Mouse (Mus musculus): ENCODE results near the gene Fkbp14. TPM values are rescaled to one million over a fixed set of nuclear protein-coding genes. Genes with fewer than 3 reads are reported as not detected.
A peak's percentile ranks its signal among the peaks of the same experiment; 100 is the strongest.

Gene Fkbp14
- polyA plus RNA-seq, 1 experiment from 2014 or later = 21.0 TPM

GRCm38 (mm10) chr6:54555816-54556215 lies 41.3 kb downstream of the Fkbp14 start:
- ATAC-seq (ENCODE audit: low FRiP score) = no peak
- H3K4me2 ChIP-seq (replicated peaks) = no peak overlapping the region
- no peaks in the 10 kb centered on the region for H3K27me3 ChIP-seq
- H3K4me3 ChIP-seq = no peak overlapping the region
- WGBS = 52% methylated on average over 1 of the region's 1 CpGs
- H3K9me3 ChIP-seq (replicated peaks) = no peaks in the 10 kb centered on the region
- H3K27ac ChIP-seq = peak overlapping the region; percentile 74; the same call in 1 of the 2 replicates
- no peak overlapping the region for H3K9ac ChIP-seq
- peaks cover 61% of the 10 kb centered on the region for H3K4me1 ChIP-seq
- no peaks in the 10 kb centered on the region for H3K36me3 ChIP-seq

- H3K4me3 ChIP-seq = no peak overlapping the region
- peaks cover 65% of the 10 kb centered on the region for H3K4me1 ChIP-seq
- H3K9me3 ChIP-seq (replicated peaks) = no peaks in the 10 kb centered on the region
- H3K9ac ChIP-seq = no peak overlapping the region
- no peaks in the 10 kb centered on the region for H3K36me3 ChIP-seq
- H3K27ac ChIP-seq = peak overlapping the region; percentile 74
- 15% methylated on average over 8 of the region's 8 CpGs for WGBS
- no peak overlapping the region for H3K4me2 ChIP-seq (replicated peaks)
- no peaks in the 10 kb centered on the region for H3K27me3 ChIP-seq
- ATAC-seq (ENCODE audit: low FRiP score) = peak; percentile 83
Observed at GRCm38 (mm10) chr6:54554341-54555110, 42.6 kb downstream of the Fkbp14 start.

- no peak for ATAC-seq (ENCODE audit: low FRiP score)
- H3K27me3 ChIP-seq = no peaks in the 10 kb centered on the region
- H3K27ac ChIP-seq = peak overlapping the region; percentile 74
- 53% methylated on average over 2 of the region's 2 CpGs for WGBS
- no peak overlapping the region for H3K4me3 ChIP-seq
- H3K36me3 ChIP-seq = no peaks in the 10 kb centered on the region
- peaks cover 71% of the 10 kb centered on the region for H3K4me1 ChIP-seq
- H3K9me3 ChIP-seq (replicated peaks) = no peaks in the 10 kb centered on the region
- no peak overlapping the region for H3K4me2 ChIP-seq (replicated peaks)
- no peak overlapping the region for H3K9ac ChIP-seq
Observed at GRCm38 (mm10) chr6:54553632-54554031, 43.5 kb downstream of the Fkbp14 start.

GRCm38 (mm10) chr6:54552721-54553413 lies 44.2 kb downstream of the Fkbp14 start:
- H3K9ac ChIP-seq = no peak overlapping the region
- H3K9me3 ChIP-seq (replicated peaks) = no peaks in the 10 kb centered on the region
- WGBS = 23% methylated on average over 9 of the region's 9 CpGs
- no peak overlapping the region for H3K4me3 ChIP-seq
- no peak overlapping the region for H3K4me2 ChIP-seq (replicated peaks)
- no peaks in the 10 kb centered on the region for H3K27me3 ChIP-seq
- H3K36me3 ChIP-seq = no peaks in the 10 kb centered on the region
- ATAC-seq (ENCODE audit: low FRiP score) = peak; percentile 69
- peaks cover 73% of the 10 kb centered on the region for H3K4me1 ChIP-seq
- peak overlapping the region; percentile 60 for H3K27ac ChIP-seq

GRCm38 (mm10) chr6:54550801-54551323 lies 46.2 kb downstream of the Fkbp14 start:
- H3K27me3 ChIP-seq = no peaks in the 10 kb centered on the region
- H3K9ac ChIP-seq = no peak overlapping the region
- H3K36me3 ChIP-seq = no peaks in the 10 kb centered on the region
- no peak overlapping the region for H3K27ac ChIP-seq
- no peak overlapping the region for H3K4me3 ChIP-seq
- no peak for ATAC-seq (ENCODE audit: low FRiP score)
- WGBS = 57% methylated on average over 6 of the region's 7 CpGs
- H3K4me1 ChIP-seq = peaks cover 74% of the 10 kb centered on the region
- H3K4me2 ChIP-seq (replicated peaks) = no peak overlapping the region
- H3K9me3 ChIP-seq (replicated peaks) = no peaks in the 10 kb centered on the region

- no peaks in the 10 kb centered on the region for H3K36me3 ChIP-seq
- no peak overlapping the region for H3K4me3 ChIP-seq
- H3K9me3 ChIP-seq (replicated peaks) = no peaks in the 10 kb centered on the region
- H3K27me3 ChIP-seq = no peaks in the 10 kb centered on the region
- H3K4me1 ChIP-seq = peaks cover 59% of the 10 kb centered on the region
- no peak for ATAC-seq (ENCODE audit: low FRiP score)
- WGBS = 67% methylated on average over 4 of the region's 4 CpGs
- H3K9ac ChIP-seq = no peak overlapping the region
- H3K4me2 ChIP-seq (replicated peaks) = no peak overlapping the region
- H3K27ac ChIP-seq = no peak overlapping the region
Observed at GRCm38 (mm10) chr6:54549311-54549710, 47.8 kb downstream of the Fkbp14 start.

GRCm38 (mm10) chr6:54548314-54549019 lies 48.6 kb downstream of the Fkbp14 start:
- ATAC-seq (ENCODE audit: low FRiP score) = peak; percentile 35
- peak overlapping the region; percentile 32; the same call in 1 of the 2 replicates for H3K27ac ChIP-seq
- no peaks in the 10 kb centered on the region for H3K27me3 ChIP-seq
- peaks cover 51% of the 10 kb centered on the region for H3K4me1 ChIP-seq
- H3K9me3 ChIP-seq (replicated peaks) = peaks cover 4% of the 10 kb centered on the region; the same call in 1 of the 2 replicates
- peaks cover 8% of the 10 kb centered on the region for H3K36me3 ChIP-seq
- H3K4me2 ChIP-seq (replicated peaks) = no peak overlapping the region
- WGBS = 65% methylated on average over 13 of the region's 13 CpGs
- no peak overlapping the region for H3K9ac ChIP-seq
- no peak overlapping the region for H3K4me3 ChIP-seq

- H3K9me3 ChIP-seq (replicated peaks) = peaks cover 8% of the 10 kb centered on the region; the same call in 1 of the 2 replicates
- no peaks in the 10 kb centered on the region for H3K27me3 ChIP-seq
- no peak overlapping the region for H3K27ac ChIP-seq
- peaks cover 12% of the 10 kb centered on the region for H3K36me3 ChIP-seq
- H3K4me3 ChIP-seq = no peak overlapping the region
- no peak overlapping the region for H3K4me2 ChIP-seq (replicated peaks)
- no peak overlapping the region for H3K9ac ChIP-seq
- peaks cover 35% of the 10 kb centered on the region for H3K4me1 ChIP-seq
- WGBS = 79% methylated on average over 2 of the region's 2 CpGs
- ATAC-seq (ENCODE audit: low FRiP score) = no peak
Observed at GRCm38 (mm10) chr6:54543646-54544045, 53.5 kb downstream of the Fkbp14 start.

- peaks cover 12% of the 10 kb centered on the region for H3K36me3 ChIP-seq
- WGBS = 72% methylated on average over 7 of the region's 7 CpGs
- no peaks in the 10 kb centered on the region for H3K27me3 ChIP-seq
- peaks cover 32% of the 10 kb centered on the region for H3K4me1 ChIP-seq
- H3K9me3 ChIP-seq (replicated peaks) = peaks cover 8% of the 10 kb centered on the region; the same call in 1 of the 2 replicates
- H3K4me2 ChIP-seq (replicated peaks) = no peak overlapping the region
- H3K4me3 ChIP-seq = no peak overlapping the region
- ATAC-seq (ENCODE audit: low FRiP score) = no peak
- H3K27ac ChIP-seq = no peak overlapping the region
- H3K9ac ChIP-seq = no peak overlapping the region
Observed at GRCm38 (mm10) chr6:54542836-54543235, 54.3 kb downstream of the Fkbp14 start.

- Histone ChIP-seq H3K9me3 (replicated peaks) (peaks cover 8% of the 10 kb centered on the region; the same call in 1 of the 2 replicates), H3K9ac (no peak overlapping the region), H3K4me3 (no peak overlapping the region), H3K27ac (peak overlapping the region; percentile 48), H3K36me3 (peaks cover 12% of the 10 kb centered on the region), H3K27me3 (no peaks in the 10 kb centered on the region), H3K4me2 (replicated peaks) (no peak overlapping the region), H3K4me1 (peaks cover 29% of the 10 kb centered on the region)
- WGBS = 71% methylated on average over 9 of the region's 9 CpGs
- ATAC-seq (ENCODE audit: low FRiP score) = peak; percentile 26; the same call in 1 of the 2 replicates
Observed at GRCm38 (mm10) chr6:54540252-54540887, 56.7 kb downstream of the Fkbp14 start.

GRCm38 (mm10) chr6:54539396-54539795 lies 57.7 kb downstream of the Fkbp14 start:
- no peak for ATAC-seq (ENCODE audit: low FRiP score)
- WGBS = 76% methylated on average over 7 of the region's 7 CpGs
- peaks cover 8% of the 10 kb centered on the region; the same call in 1 of the 2 replicates for H3K9me3 ChIP-seq (replicated peaks)
- no peaks in the 10 kb centered on the region for H3K27me3 ChIP-seq
- no peak overlapping the region for H3K9ac ChIP-seq
- H3K4me1 ChIP-seq = peaks cover 29% of the 10 kb centered on the region
- no peak overlapping the region for H3K4me2 ChIP-seq (replicated peaks)
- peak overlapping the region; percentile 48; the same call in 1 of the 2 replicates for H3K27ac ChIP-seq
- H3K4me3 ChIP-seq = no peak overlapping the region
- peaks cover 12% of the 10 kb centered on the region for H3K36me3 ChIP-seq

All from hindbrain, embryonic 12.5 days (tissue).